Mouse (Mus musculus): ENCODE data around the gene Gatd1. TPM values are rescaled to one million over a fixed set of nuclear protein-coding genes. Genes with fewer than 3 reads are reported as not detected.

Gene Gatd1
- 23.2 TPM for polyA plus RNA-seq (2017; shearing (Covaris generic))

GRCm38 (mm10) chr7:141413809-141414584 lies at the start of gene Gatd1:
Gatd1 (minus strand) TSS chr7:141414136.

DNA sequence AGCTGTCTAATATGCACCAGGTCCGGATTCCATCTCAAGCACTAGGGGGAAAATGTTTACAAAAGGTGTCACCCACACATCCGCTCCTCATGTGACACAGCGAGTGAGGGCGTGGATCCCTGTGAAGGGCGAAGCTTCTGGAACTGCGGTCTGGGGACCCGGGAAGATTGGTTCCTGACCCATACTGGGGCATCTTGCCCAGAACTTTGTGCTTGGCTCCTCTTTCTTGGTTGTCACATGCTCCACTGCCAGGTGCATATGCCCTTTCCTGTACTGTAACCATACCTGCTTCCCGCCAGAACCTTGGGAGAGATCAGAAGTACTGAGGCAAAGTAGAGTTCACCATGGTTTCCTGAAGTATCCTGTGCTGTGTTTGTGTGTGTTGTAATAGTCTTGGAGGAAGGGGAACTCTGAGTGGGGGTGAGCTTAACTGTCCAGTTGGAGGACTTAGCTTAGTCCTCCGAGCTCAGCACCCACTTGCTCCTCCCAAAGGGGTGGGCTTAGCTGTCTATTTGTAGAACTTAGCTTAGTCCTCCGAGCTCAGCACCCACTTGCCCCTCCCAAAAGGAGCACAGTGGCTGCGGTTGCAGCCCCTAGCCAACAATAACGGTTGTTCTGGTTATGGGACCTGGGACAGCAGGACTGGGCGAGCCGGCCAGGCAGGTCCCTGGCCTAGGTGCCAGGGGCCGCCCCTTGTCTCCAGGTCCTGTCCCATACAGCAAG lies 46.6 kb upstream of the Gatd1 start, which contains the start of gene Cracr2b:
TSS of gene Cracr2b (plus strand) at position 704 of the 723 bp plus-strand sequence.

GRCm38 (mm10) chr7:141454967-141455551 lies 41.1 kb upstream of the Gatd1 start, which contains the start of gene Pnpla2:
Pnpla2 (plus strand) TSS chr7:141455198.

GRCm38 (mm10) chr7:141447110-141447991 lies 33.4 kb upstream of the Gatd1 start, which contains the start of gene Rplp2:
Rplp2 (plus strand) TSS chr7:141447370.

DNA sequence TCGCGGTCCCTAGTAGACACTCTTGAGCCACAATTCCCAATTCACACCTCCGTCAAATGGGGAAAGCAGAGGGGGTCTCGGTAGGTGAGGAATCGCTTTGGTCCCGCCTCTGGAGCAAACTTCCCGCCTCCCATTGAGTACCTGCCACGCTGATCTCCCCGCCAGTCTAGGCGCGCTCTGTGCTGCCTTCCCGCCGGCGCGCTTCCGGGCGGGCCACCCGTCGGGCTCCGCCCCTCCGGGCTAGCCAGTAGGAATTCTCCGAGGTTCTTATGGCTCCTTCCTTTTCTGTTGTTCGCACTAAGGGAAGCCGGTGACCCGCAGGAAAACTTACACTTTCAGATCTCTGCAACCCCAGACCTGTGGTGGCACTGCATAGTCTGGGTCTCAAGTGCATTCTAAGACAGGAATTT lies 29.9 kb upstream of the Gatd1 start, which contains the start of gene Pidd1:
TSS of gene Pidd1 (minus strand) at position 198 of the 410 bp plus-strand sequence.

GRCm38 (mm10) chr7:141437178-141438120 lies 23.5 kb upstream of the Gatd1 start, which contains the start of gene Slc25a22:
Slc25a22 (minus strand) TSS chr7:141437892.

GRCm38 (mm10) chr7:141429310-141429709 lies 15.4 kb upstream of the Gatd1 start, which contains the start of gene Cend1:
Cend1 (minus strand) TSS chr7:141429491.

DNA sequence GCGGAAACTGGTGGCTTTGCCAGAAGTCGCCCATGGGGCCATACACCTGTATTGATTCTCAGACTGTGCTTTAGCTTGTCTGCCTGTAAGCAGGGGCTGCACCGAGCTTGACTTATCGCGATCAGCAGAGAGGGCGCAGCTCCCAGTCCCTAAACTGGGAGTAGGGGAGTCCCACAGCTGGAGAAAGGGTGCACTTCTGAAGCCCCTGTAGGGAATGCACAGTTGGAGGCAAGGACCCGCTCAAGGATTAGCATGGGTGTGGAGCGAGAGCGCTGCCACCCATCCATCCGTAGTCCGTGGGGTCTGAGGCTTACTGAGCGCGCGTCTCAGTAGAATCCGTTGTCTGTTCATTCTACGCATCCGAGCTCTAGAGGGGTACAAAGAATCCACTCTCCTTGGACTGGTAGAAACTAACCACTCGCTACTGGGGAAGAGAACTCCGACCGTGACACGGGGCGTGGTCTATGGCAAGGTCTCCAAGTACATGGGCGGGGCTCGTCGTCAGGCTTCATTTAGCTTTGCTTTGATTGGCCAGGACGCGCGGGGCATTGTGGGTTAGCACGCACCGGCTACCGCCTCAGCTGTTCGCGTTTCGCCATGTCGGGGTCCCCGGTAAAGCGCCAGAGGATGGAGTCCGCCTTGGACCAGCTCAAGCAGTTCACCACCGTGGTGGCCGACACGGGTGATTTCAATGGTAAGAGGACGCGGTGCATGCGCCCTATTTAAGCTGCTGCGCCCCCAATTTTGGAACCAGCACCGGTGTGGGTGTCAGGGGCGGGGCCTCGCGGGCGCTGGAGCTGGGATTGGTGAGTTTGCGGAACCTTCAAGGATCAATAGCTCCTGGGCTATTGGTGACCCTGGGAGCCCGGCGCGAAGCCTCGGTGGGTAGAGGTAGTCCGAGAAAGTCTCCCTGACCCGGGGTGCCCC lies 22.0 kb downstream of the Gatd1 start, which contains the start of gene Taldo1:
TSS of gene Taldo1 (plus strand) at position 575 of the 927 bp plus-strand sequence.

Other genes with a start within 250 kb of the Gatd1 start
- gene Rnh1, start 241.3 kb downstream of the Gatd1 start, polyA plus RNA-seq (2017; shearing (Covaris generic)), result 81.9 TPM
- 25.0 TPM for gene Hras, start 220.1 kb downstream of the Gatd1 start, polyA plus RNA-seq (2017; shearing (Covaris generic))
- gene Lrrc56, start 220.0 kb downstream of the Gatd1 start, polyA plus RNA-seq (2017; shearing (Covaris generic)), result 2.7 TPM
- gene Lmntd2, start 200.1 kb downstream of the Gatd1 start, polyA plus RNA-seq (2017; shearing (Covaris generic)), result 13.5 TPM
- 6.5 TPM for gene Rassf7, start 198.3 kb downstream of the Gatd1 start, polyA plus RNA-seq (2017; shearing (Covaris generic))
- gene Phrf1, start 185.4 kb downstream of the Gatd1 start, polyA plus RNA-seq (2017; shearing (Covaris generic)), result 95.3 TPM
- gene Irf7, start 147.7 kb downstream of the Gatd1 start, polyA plus RNA-seq (2017; shearing (Covaris generic)), result 405 TPM
- gene Cdhr5, start 137.3 kb downstream of the Gatd1 start, polyA plus RNA-seq (2017; shearing (Covaris generic)), result not detected
- not detected for gene Sct, start 135.0 kb downstream of the Gatd1 start, polyA plus RNA-seq (2017; shearing (Covaris generic))
- gene Drd4, start 122.1 kb downstream of the Gatd1 start, polyA plus RNA-seq (2017; shearing (Covaris generic)), result not detected
- 53.6 TPM for gene Deaf1, start 86.4 kb downstream of the Gatd1 start, polyA plus RNA-seq (2017; shearing (Covaris generic))
- 23.2 TPM for gene Tmem80, start 86.4 kb downstream of the Gatd1 start, polyA plus RNA-seq (2017; shearing (Covaris generic))
- gene Eps8l2, start 75.3 kb downstream of the Gatd1 start, polyA plus RNA-seq (2017; shearing (Covaris generic)), result 0.23 TPM
- 201 TPM for gene Taldo1, start 21.9 kb downstream of the Gatd1 start, polyA plus RNA-seq (2017; shearing (Covaris generic))
- gene Cend1, start 15.4 kb upstream of the Gatd1 start, polyA plus RNA-seq (2017; shearing (Covaris generic)), result not detected
- 51.0 TPM for gene Slc25a22, start 23.8 kb upstream of the Gatd1 start, polyA plus RNA-seq (2017; shearing (Covaris generic))
- gene Pidd1, start 29.9 kb upstream of the Gatd1 start, polyA plus RNA-seq (2017; shearing (Covaris generic)), result 4.1 TPM
- gene Rplp2, start 33.2 kb upstream of the Gatd1 start, polyA plus RNA-seq (2017; shearing (Covaris generic)), result 1,870 TPM
- 167 TPM for gene Pnpla2, start 41.1 kb upstream of the Gatd1 start, polyA plus RNA-seq (2017; shearing (Covaris generic))
- gene Cracr2b, start 47.0 kb upstream of the Gatd1 start, polyA plus RNA-seq (2017; shearing (Covaris generic)), result not detected
- 3.2 TPM for gene Cd151, start 53.3 kb upstream of the Gatd1 start, polyA plus RNA-seq (2017; shearing (Covaris generic))
- gene Polr2l, start 61.0 kb upstream of the Gatd1 start, polyA plus RNA-seq (2017; shearing (Covaris generic)), result 24.2 TPM
- 0.55 TPM for gene Tspan4, start 61.1 kb upstream of the Gatd1 start, polyA plus RNA-seq (2017; shearing (Covaris generic))
- gene Chid1, start 125.7 kb upstream of the Gatd1 start, polyA plus RNA-seq (2017; shearing (Covaris generic)), result 16.0 TPM
- gene Ap2a2, start 148.0 kb upstream of the Gatd1 start, polyA plus RNA-seq (2017; shearing (Covaris generic)), result 50.4 TPM
- gene Muc6, start 241.2 kb upstream of the Gatd1 start, polyA plus RNA-seq (2017; shearing (Covaris generic)), result 0.07 TPM

Measured in effector memory CD4-positive, alpha-beta T cell, adult 7 months (primary cell).